Mouse (Mus musculus) small intestine, adult 2 months (tissue): ENCODE measurements around the gene Mrpl10.

Experiments
- CTCF ChIP-seq: fragments of 200-500 bp; IDR thresholded peaks from 2 replicates; pipeline ENCODE4 v1.5.1; 2012; ENCODE audit warnings: low read depth, mild to moderate bottlenecking, control low read depth, inconsistent platforms, low read length, moderate library complexity, mixed read lengths; ENCODE audit not compliant: insufficient replicate concordance, insufficient read length; ENCODE audit errors: extremely low read depth
- POLR2A ChIP-seq: fragments of 200-500 bp; IDR thresholded peaks from 2 replicates; pipeline ENCODE4 v1.6.1; 2012; ENCODE audit warnings: low read depth, mild to moderate bottlenecking, control low read depth, inconsistent platforms, low read length, moderate library complexity

DNA sequence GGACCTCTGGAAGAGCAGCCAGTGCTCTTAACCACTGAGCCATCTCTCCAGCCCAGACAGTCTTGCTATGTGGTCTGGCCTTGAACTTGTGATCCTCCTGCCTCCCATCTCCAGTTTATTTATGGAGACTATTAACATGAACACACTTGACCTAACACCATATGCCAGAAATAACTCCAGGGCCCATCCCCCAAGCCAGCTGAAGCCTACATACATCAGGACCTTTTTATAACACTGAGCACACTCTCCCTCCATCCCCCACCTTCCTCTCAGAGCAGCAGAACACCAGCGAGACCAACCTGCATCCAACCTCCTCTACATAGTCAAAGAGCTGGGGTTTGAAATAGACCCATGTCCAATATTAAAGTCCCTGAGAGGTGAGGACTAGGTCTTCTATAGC, 29.8 kb downstream of the Mrpl10 start:
- no peak for TF ChIP-seq POLR2A
- TF ChIP-seq CTCF: no peak
